Mouse (Mus musculus) intestine, embryonic 16.5 days (tissue): ENCODE measurements at regions not wholly inside any gene's neighbourhood (a gene's known extent, or its start where the extent isn't known, plus 50 kb on each side); places are given as distances from the start of the nearest gene placed in this dataset.

ENCODE experiments used
- ATAC-seq: fragments of 200-750 bp; cut with Nextera tagmentation; 2 replicates; pipeline ENCODE4 v1.8.0; 2017; ENCODE audit warnings: moderate TSS enrichment, moderate library complexity
- H3K27ac ChIP-seq: fragments of 300-500 bp; sonication (generic); 2 replicates; pipeline ENCODE4 v1.5.1; 2014; ENCODE audit warnings: mild to moderate bottlenecking, low read length
- H3K27me3 ChIP-seq: fragments of 300-500 bp; sonication (generic); replicated peaks from 2 replicates; pipeline ENCODE4 v1.6.1; 2014; ENCODE audit warnings: low read length, control low read depth, mixed read lengths; ENCODE audit not compliant: control insufficient read depth, insufficient read depth
- H3K36me3 ChIP-seq: fragments of 300-500 bp; sonication (generic); 2 replicates; pipeline ENCODE4 v1.6.1; 2014; ENCODE audit warnings: low read length, control low read depth; ENCODE audit not compliant: control insufficient read depth, insufficient read depth
- H3K4me1 ChIP-seq: fragments of 300-500 bp; sonication (generic); 2 replicates; pipeline ENCODE4 v1.6.1; 2014; ENCODE audit warnings: low read length, control low read depth, mixed read lengths; ENCODE audit not compliant: control insufficient read depth, insufficient read depth
- H3K4me2 ChIP-seq: fragments of 300-500 bp; sonication (generic); 2 replicates; pipeline ENCODE4 v1.6.1; 2014; ENCODE audit warnings: low read depth, low read length, control low read depth
- H3K4me3 ChIP-seq: fragments of 300-500 bp; sonication (generic); 2 replicates; pipeline ENCODE4 v1.5.1; 2014; ENCODE audit warnings: mild to moderate bottlenecking, low read length
- H3K9ac ChIP-seq: fragments of 300-500 bp; sonication (generic); 2 replicates; pipeline ENCODE4 v1.6.1; 2014; ENCODE audit warnings: low read depth, low read length
- H3K9me3 ChIP-seq: fragments of 300-500 bp; sonication (generic); 2 replicates; pipeline ENCODE4 v1.6.1; 2016; ENCODE audit warnings: low read length, control low read depth; ENCODE audit not compliant: control insufficient read depth
- WGBS: fragments of 180-500 bp; shearing (Covaris S2); extraction: QIAGEN DNeasy Blood & Tissue Kit; methylation state at CpG from one replicate; pipeline ENCODE4 v1.1.7; 2014; 5-methylcytosine and 5-hydroxymethylcytosine counted together

DNA sequence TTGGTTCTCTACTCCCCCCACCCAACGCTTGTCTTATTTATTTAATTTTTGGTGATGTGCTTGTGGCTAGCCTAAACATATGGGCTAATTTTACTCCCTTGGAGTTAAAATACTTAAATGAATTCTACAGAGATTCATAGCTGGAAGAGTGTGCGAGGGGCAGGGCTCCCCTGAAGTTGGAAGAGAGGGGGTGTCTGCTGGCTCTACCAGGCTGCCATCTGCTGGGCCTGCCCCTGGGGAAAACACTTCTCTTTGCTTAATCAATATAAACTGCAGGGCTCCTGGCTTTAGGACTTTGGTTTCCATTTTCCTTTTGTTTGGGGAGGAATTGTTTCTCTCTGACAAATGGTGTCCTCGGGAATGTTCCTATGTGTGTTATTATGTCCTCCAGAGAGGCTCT is 92.5 kb upstream of the Kcnd3 start:
- Histone ChIP-seq H3K9ac (no peak overlapping the region), H3K27ac (no peak overlapping the region), H3K27me3 (no peaks in the 10 kb centered on the region), H3K36me3 (no peaks in the 10 kb centered on the region), H3K4me1 (no peaks in the 10 kb centered on the region), H3K4me3 (no peak overlapping the region), H3K9me3 (no peaks in the 10 kb centered on the region), H3K4me2 (no peak overlapping the region)
- 47% methylated on average over 3 of the region's 3 CpGs for WGBS
- no peak for ATAC-seq

DNA sequence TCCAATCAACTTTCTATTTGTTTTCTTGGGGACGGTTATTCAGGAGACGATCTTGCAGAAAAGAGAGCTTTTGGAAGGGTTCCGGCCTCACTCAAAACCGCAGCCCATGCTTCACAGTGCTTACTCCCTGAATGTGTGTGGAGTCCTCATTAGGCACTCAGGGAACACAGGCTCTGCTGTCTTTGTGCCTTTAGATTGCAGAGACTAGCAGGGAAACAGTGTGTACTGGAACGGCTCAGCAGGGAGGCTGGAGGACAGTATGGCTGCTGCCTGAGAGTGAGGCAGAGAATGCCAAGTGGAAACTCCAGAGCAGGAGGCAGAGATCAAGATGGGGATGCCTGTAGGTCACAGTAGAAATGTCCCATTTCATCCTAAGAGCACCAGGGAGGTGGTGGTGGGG is 87.4 kb upstream of the Kcnd3 start:
- Histone ChIP-seq H3K36me3 (no peaks in the 10 kb centered on the region), H3K4me1 (no peaks in the 10 kb centered on the region), H3K9me3 (no peaks in the 10 kb centered on the region), H3K27me3 (no peaks in the 10 kb centered on the region), H3K4me2 (no peak overlapping the region), H3K27ac (no peak overlapping the region), H3K4me3 (no peak overlapping the region), H3K9ac (no peak overlapping the region)
- ATAC-seq: no peak
- WGBS: 78% methylated on average over 5 of the region's 5 CpGs

DNA sequence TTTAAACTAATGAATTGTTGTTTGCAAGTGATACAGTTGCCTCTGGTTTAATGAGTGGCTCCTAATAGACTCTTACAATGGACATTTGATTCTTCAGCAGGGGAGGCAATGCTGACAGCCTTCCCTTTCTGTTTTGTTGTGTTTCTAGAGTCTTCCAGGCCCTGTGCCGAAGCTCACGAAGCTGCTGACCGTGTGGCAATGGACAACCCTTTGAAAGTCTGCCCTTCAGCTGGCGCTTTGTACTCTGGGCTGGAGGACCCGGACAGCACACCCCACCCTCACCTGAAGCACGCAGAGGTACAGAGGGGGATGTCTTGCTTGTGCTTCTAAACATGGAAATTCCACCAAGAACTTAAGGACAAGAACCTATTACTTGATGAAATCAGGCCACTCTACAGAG is 85.3 kb upstream of the Kcnd3 start:
- WGBS: 88% methylated on average over 6 of the region's 6 CpGs
- ATAC-seq: no peak
- H3K9me3 ChIP-seq: no peaks in the 10 kb centered on the region
- no peak overlapping the region for H3K4me3 ChIP-seq
- H3K27ac ChIP-seq: no peak overlapping the region
- H3K9ac ChIP-seq: no peak overlapping the region
- no peaks in the 10 kb centered on the region for H3K36me3 ChIP-seq
- no peak overlapping the region for H3K4me2 ChIP-seq
- no peaks in the 10 kb centered on the region for H3K27me3 ChIP-seq
- H3K4me1 ChIP-seq: no peaks in the 10 kb centered on the region

DNA sequence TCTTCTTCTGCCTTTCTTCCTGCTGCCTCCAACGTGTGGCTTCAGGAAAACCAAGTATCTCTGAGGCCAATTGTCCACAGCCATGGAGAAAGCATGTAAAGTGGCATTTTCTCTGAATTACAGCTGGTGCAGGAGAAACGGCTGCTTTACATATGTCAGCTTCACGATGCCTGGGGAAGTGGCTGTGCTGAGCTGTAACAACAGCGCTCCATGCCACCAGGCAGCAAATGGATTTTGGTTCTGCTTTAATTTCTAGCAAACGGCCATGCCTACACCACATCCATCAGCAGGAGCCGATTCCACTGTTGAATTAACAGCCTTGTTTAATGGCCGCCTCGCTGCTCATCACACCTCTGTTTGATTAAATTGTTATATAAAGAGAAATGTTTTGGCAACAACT is 84.2 kb upstream of the Kcnd3 start:
- Histone ChIP-seq H3K9me3 (no peaks in the 10 kb centered on the region), H3K36me3 (no peaks in the 10 kb centered on the region), H3K27me3 (no peaks in the 10 kb centered on the region), H3K27ac (no peak overlapping the region), H3K9ac (no peak overlapping the region), H3K4me3 (no peak overlapping the region), H3K4me2 (no peak overlapping the region), H3K4me1 (no peaks in the 10 kb centered on the region)
- ATAC-seq: no peak
- WGBS: 76% methylated on average over 8 of the region's 8 CpGs

- Histone ChIP-seq H3K27ac (no peak overlapping the region), H3K4me1 (no peaks in the 10 kb centered on the region), H3K36me3 (no peaks in the 10 kb centered on the region), H3K9me3 (no peaks in the 10 kb centered on the region), H3K4me2 (no peak overlapping the region), H3K4me3 (no peak overlapping the region), H3K9ac (no peak overlapping the region), H3K27me3 (no peaks in the 10 kb centered on the region)
- 67% methylated on average over 6 of the region's 6 CpGs for WGBS
- ATAC-seq: no peak
Observed at GRCm38 (mm10) chr3:105372371-105372828, 79.7 kb upstream of the Kcnd3 start.

DNA sequence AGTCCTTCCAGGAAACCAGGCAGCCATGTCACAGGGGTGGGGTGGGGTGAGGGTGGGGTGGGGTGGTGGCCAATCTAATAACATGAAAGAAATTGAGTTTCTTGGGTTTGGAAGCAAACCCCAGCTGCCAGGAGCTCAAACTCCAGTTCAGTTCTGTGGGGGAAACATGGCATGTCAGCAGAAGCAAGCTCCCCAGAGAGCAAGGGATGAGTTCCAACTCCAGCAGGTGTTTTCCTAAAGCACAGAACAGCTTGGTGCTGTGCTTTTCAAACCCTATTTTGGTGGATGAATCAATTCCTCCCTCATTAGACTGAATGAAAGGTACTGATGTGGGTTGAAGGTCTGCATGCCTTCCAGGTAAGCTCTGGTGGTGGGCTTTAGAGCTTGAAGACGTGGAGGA is 77.8 kb upstream of the Kcnd3 start:
- WGBS: 77% methylated on average over 1 of the region's 1 CpGs

GRCm38 (mm10) chr3:105374836-105375235 is 77.3 kb upstream of the Kcnd3 start:
- H3K27me3 ChIP-seq: no peaks in the 10 kb centered on the region
- H3K4me3 ChIP-seq: no peak overlapping the region
- no peak overlapping the region for H3K9ac ChIP-seq
- H3K9me3 ChIP-seq: no peaks in the 10 kb centered on the region
- no peak for ATAC-seq
- no peaks in the 10 kb centered on the region for H3K4me1 ChIP-seq
- no peak overlapping the region for H3K4me2 ChIP-seq
- no peak overlapping the region for H3K27ac ChIP-seq
- no peaks in the 10 kb centered on the region for H3K36me3 ChIP-seq

More for the DNA sequence above, 77.8 kb upstream of the Kcnd3 start:
- Histone ChIP-seq H3K4me3 (no peak overlapping the region), H3K27ac (no peak overlapping the region), H3K27me3 (no peaks in the 10 kb centered on the region), H3K4me1 (no peaks in the 10 kb centered on the region), H3K9ac (no peak overlapping the region), H3K36me3 (no peaks in the 10 kb centered on the region), H3K9me3 (no peaks in the 10 kb centered on the region), H3K4me2 (no peak overlapping the region)
- no peak for ATAC-seq

DNA sequence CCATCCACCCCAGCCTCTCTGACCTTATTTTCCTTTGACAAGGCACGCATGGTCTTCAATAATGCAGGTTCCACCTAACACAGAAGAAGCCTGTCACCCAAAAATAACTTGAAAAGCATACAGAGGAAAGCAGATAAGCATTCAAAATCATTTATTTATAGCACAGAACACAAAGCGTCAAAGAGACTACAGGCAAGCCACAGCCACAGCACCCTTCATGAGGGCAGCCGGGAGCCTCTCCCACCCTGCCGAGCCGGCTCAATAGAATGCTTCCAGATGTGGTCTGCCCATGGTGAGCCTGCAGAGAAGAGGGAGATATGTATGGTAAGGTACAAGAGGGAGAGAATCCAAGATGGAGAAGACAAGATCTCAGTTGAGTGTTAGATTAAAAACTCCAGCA is 76.7 kb upstream of the Kcnd3 start:
- ATAC-seq: no peak
- Histone ChIP-seq H3K4me2 (no peak overlapping the region), H3K9ac (no peak overlapping the region), H3K27me3 (no peaks in the 10 kb centered on the region), H3K27ac (no peak overlapping the region), H3K36me3 (no peaks in the 10 kb centered on the region), H3K4me1 (no peaks in the 10 kb centered on the region), H3K4me3 (no peak overlapping the region), H3K9me3 (no peaks in the 10 kb centered on the region)
- 89% methylated on average over 5 of the region's 5 CpGs for WGBS

DNA sequence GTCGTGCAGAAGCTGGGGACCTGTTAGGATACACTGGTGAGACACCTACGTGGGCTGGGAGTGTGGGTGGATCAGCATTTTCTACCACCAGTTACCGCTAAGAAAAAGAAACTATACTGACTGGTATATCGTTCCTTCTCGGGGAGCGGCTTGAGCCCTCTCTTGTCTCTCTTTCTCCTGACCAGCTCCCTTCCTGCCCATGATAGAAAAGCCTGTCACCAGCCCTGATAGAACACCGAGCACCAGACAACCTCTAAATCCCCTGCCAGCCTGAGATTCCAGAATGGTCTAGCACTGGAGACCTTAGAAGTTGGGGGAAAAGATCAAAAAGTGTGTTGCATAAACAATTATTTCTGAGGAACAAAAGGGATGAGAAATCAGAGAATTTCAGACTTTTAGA is 76.3 kb upstream of the Kcnd3 start:
- no peaks in the 10 kb centered on the region for H3K36me3 ChIP-seq
- H3K9ac ChIP-seq: no peak overlapping the region
- no peak for ATAC-seq
- WGBS: 76% methylated on average over 7 of the region's 7 CpGs
- no peak overlapping the region for H3K4me2 ChIP-seq
- H3K27me3 ChIP-seq: no peaks in the 10 kb centered on the region
- no peaks in the 10 kb centered on the region for H3K4me1 ChIP-seq
- no peak overlapping the region for H3K27ac ChIP-seq
- no peak overlapping the region for H3K4me3 ChIP-seq
- no peaks in the 10 kb centered on the region for H3K9me3 ChIP-seq

DNA sequence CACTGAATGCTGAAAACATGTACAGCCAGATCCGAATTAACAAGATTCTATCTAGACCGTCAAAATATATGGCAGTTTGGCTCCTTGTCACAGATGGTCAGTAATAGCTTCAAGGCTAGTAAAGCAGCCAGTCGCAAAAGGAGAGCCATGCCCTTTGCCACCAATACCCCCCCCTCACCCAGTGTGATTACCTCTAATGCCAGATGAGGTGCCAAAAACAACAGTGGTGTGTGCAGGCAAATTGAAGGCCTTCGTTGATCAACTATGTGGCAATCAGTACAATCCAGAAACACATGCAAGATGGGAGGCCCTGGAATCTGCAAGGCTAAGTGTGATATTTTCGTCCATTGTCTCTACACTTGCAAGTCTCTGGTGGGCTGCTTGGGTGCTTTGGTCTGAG is 75.8 kb upstream of the Kcnd3 start:
- Histone ChIP-seq H3K27me3 (no peaks in the 10 kb centered on the region), H3K36me3 (no peaks in the 10 kb centered on the region), H3K4me3 (no peak overlapping the region), H3K27ac (no peak overlapping the region), H3K4me1 (no peaks in the 10 kb centered on the region), H3K9ac (no peak overlapping the region), H3K9me3 (no peaks in the 10 kb centered on the region), H3K4me2 (no peak overlapping the region)
- WGBS: 85% methylated on average over 5 of the region's 5 CpGs
- ATAC-seq: no peak
